Mouse (Mus musculus): ENCODE measurements around the gene Hs3st2. TPM values are rescaled to one million over a fixed set of nuclear protein-coding genes. Genes with fewer than 3 reads are reported as not detected.
"Not testable (repeated sequence)": the region's sequence is repeated elsewhere in the genome, so short reads cannot be mapped to it uniquely, and the experiment has no call there.

The Hs3st2 gene
- polyA plus RNA-seq (2014; fragmentation: Nextera tagmentation; extraction: Ambion mirVana): 0.94 and 1.1 TPM in 2 replicates

DNA sequence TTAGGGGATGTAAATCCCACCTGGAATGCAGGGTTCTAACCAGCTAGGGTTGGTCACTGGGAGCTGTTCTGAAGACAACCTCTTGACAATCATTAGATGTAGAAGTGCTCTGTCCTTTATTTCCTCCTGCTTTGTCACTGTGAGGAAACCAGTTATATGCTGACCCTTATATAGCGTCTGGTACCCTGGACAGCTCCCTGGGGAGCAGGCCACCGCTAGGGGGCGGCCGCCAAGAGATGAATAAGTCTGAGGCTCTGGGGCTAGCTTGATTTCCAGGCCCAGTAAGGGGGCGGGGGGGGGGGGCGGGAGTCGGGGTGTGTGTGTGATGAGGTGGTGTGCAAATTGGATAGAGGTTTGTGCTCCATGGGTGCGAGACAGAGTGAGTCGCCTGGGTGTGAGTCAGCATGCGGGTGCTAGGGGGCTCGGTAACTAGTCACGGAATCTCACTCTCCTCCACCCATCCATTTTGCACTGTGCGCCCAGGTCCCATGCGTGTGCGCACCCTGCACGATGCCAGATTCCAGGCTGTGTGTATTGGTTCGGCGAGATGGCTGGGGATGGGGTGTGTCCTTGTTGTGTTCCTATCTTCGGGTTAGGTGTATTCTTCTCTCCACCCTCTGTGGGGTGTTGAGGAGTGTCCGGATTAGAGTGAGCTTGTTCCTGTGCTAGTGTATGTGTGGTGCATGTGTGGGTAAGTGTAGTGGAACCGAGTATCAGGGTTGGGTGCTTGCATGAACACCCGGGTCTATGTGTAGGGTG is at the start of gene Hs3st2:
Hs3st2 (plus strand) TSS at position 635 of the 759 bp plus-strand sequence.
- H3K27me3 ChIP-seq (ENCODE audit: control insufficient read depth, insufficient read depth, low read length): peaks cover 26% of the 10 kb centered on the region
- H3K4me3 ChIP-seq (ENCODE audit: low read depth, low read length): peak within 1 kb of the TSS; percentile 22
- no peaks in the 10 kb centered on the region for H3K4me1 ChIP-seq (ENCODE audit: control insufficient read depth, insufficient read depth, low read length)
- no peak within 1 kb of the TSS for H3K9ac ChIP-seq (replicated peaks; ENCODE audit: low read depth, low read length)
- 2% methylated on average over 22 of the region's 22 CpGs for WGBS
- peak within 1 kb of the TSS; percentile 36 for H3K4me2 ChIP-seq (replicated peaks; ENCODE audit: low read depth, low read length)
- ATAC-seq (ENCODE audit: insufficient number of reproducible peaks, insufficient read depth, low FRiP score, low read depth): 0 out of 2 replicates have a peak, but pooled peaks have one; percentile 56
- no peak within 1 kb of the TSS for H3K27ac ChIP-seq (ENCODE audit: low read length)
- H3K36me3 ChIP-seq (ENCODE audit: control insufficient read depth, insufficient read depth, low read length): no peaks in the 10 kb centered on the region
- H3K9me3 ChIP-seq (ENCODE audit: control insufficient read depth, low read depth, low read length): no peaks in the 10 kb centered on the region

GRCm38 (mm10) chr7:121348284-121348963 is 43.2 kb upstream of the Hs3st2 start:
- Histone ChIP-seq H3K27ac (ENCODE audit: low read length) (no peak overlapping the region), H3K4me2 (replicated peaks; ENCODE audit: low read depth, low read length) (no peak overlapping the region), H3K9ac (replicated peaks; ENCODE audit: low read depth, low read length) (no peak overlapping the region), H3K4me1 (ENCODE audit: control insufficient read depth, insufficient read depth, low read length) (no peaks in the 10 kb centered on the region), H3K36me3 (ENCODE audit: control insufficient read depth, insufficient read depth, low read length) (no peaks in the 10 kb centered on the region), H3K9me3 (ENCODE audit: control insufficient read depth, low read depth, low read length) (no peaks in the 10 kb centered on the region), H3K27me3 (ENCODE audit: control insufficient read depth, insufficient read depth, low read length) (no peaks in the 10 kb centered on the region), H3K4me3 (ENCODE audit: low read depth, low read length) (no peak overlapping the region)
- no peak for ATAC-seq (ENCODE audit: insufficient number of reproducible peaks, insufficient read depth, low FRiP score, low read depth)
- 72% methylated on average over 3 of the region's 3 CpGs for WGBS

- no peak overlapping the region for H3K4me2 ChIP-seq (replicated peaks; ENCODE audit: low read depth, low read length)
- H3K9ac ChIP-seq (replicated peaks; ENCODE audit: low read depth, low read length): no peak overlapping the region
- no peaks in the 10 kb centered on the region for H3K9me3 ChIP-seq (ENCODE audit: control insufficient read depth, low read depth, low read length)
- no peaks in the 10 kb centered on the region for H3K36me3 ChIP-seq (ENCODE audit: control insufficient read depth, insufficient read depth, low read length)
- no peak for ATAC-seq (ENCODE audit: insufficient number of reproducible peaks, insufficient read depth, low FRiP score, low read depth)
- H3K4me1 ChIP-seq (ENCODE audit: control insufficient read depth, insufficient read depth, low read length): no peaks in the 10 kb centered on the region
- H3K4me3 ChIP-seq (ENCODE audit: low read depth, low read length): no peak overlapping the region
- WGBS: 84% methylated on average over 2 of the region's 2 CpGs
- H3K27me3 ChIP-seq (ENCODE audit: control insufficient read depth, insufficient read depth, low read length): no peaks in the 10 kb centered on the region
- no peak overlapping the region for H3K27ac ChIP-seq (ENCODE audit: low read length)
These were observed 40.0 kb upstream of the Hs3st2 start for GRCm38 (mm10) chr7:121351688-121352087.

DNA sequence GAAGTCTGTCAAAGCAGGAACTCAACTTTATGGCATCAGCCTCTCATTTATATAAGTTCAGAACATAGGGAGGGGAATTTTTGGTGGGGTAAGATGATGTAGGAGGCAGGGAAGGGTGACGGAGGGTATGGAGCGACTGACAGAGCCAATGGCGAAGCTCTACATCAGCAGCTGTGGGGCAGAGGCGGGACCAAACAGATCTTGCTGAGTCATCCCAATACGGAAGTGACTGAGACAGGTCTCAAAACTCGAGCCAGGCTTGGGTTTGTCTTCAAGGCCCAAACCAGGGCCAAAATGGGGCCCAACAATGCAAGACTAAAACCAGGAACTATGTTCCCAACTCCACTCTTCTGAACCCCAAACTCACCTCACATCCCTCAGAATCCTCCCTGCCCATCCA is 30.2 kb upstream of the Hs3st2 start:
- H3K9me3 ChIP-seq (ENCODE audit: control insufficient read depth, low read depth, low read length); H3K27ac ChIP-seq (ENCODE audit: low read length); H3K4me3 ChIP-seq (ENCODE audit: low read depth, low read length); H3K9ac ChIP-seq (replicated peaks; ENCODE audit: low read depth, low read length); H3K27me3 ChIP-seq (ENCODE audit: control insufficient read depth, insufficient read depth, low read length); H3K4me2 ChIP-seq (replicated peaks; ENCODE audit: low read depth, low read length); H3K4me1 ChIP-seq (ENCODE audit: control insufficient read depth, insufficient read depth, low read length); H3K36me3 ChIP-seq (ENCODE audit: control insufficient read depth, insufficient read depth, low read length); ATAC-seq (ENCODE audit: insufficient number of reproducible peaks, insufficient read depth, low FRiP score, low read depth): not testable (repeated sequence)
- 82% methylated on average over 6 of the region's 6 CpGs for WGBS

DNA sequence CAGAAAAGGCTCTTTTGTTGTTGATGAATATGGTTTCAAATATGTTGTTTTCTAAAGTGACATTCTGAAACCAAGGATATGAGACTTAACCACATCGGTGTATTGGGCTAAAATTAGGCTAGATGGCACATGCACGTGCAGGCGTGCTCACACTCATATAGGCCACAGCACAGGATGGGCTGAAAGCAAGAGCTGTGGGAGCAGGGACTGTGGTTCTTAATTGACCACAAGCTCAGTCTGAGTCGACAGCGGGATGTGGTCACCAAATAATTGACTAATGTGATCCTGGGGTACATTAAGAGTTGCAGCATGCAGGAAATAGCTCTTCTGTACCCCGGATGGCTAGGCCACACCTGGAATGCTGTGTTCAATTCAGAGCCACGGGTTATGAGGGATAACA is 26.1 kb upstream of the Hs3st2 start:
- WGBS: 84% methylated on average over 7 of the region's 7 CpGs
- Histone ChIP-seq H3K4me1 (ENCODE audit: control insufficient read depth, insufficient read depth, low read length) (no peaks in the 10 kb centered on the region), H3K9me3 (ENCODE audit: control insufficient read depth, low read depth, low read length) (no peaks in the 10 kb centered on the region), H3K36me3 (ENCODE audit: control insufficient read depth, insufficient read depth, low read length) (no peaks in the 10 kb centered on the region), H3K27me3 (ENCODE audit: control insufficient read depth, insufficient read depth, low read length) (no peaks in the 10 kb centered on the region), H3K4me2 (replicated peaks; ENCODE audit: low read depth, low read length) (no peak overlapping the region), H3K27ac (ENCODE audit: low read length) (no peak overlapping the region), H3K9ac (replicated peaks; ENCODE audit: low read depth, low read length) (no peak overlapping the region), H3K4me3 (ENCODE audit: low read depth, low read length) (no peak overlapping the region)
- ATAC-seq (ENCODE audit: insufficient number of reproducible peaks, insufficient read depth, low FRiP score, low read depth): no peak

GRCm38 (mm10) chr7:121367185-121367584 is 24.5 kb upstream of the Hs3st2 start:
- Histone ChIP-seq H3K27me3 (ENCODE audit: control insufficient read depth, insufficient read depth, low read length) (no peaks in the 10 kb centered on the region), H3K36me3 (ENCODE audit: control insufficient read depth, insufficient read depth, low read length) (no peaks in the 10 kb centered on the region), H3K9me3 (ENCODE audit: control insufficient read depth, low read depth, low read length) (no peaks in the 10 kb centered on the region), H3K4me2 (replicated peaks; ENCODE audit: low read depth, low read length) (no peak overlapping the region), H3K9ac (replicated peaks; ENCODE audit: low read depth, low read length) (no peak overlapping the region), H3K27ac (ENCODE audit: low read length) (no peak overlapping the region), H3K4me1 (ENCODE audit: control insufficient read depth, insufficient read depth, low read length) (no peaks in the 10 kb centered on the region), H3K4me3 (ENCODE audit: low read depth, low read length) (no peak overlapping the region)
- WGBS: 80% methylated on average over 6 of the region's 6 CpGs
- ATAC-seq (ENCODE audit: insufficient number of reproducible peaks, insufficient read depth, low FRiP score, low read depth): no peak

DNA sequence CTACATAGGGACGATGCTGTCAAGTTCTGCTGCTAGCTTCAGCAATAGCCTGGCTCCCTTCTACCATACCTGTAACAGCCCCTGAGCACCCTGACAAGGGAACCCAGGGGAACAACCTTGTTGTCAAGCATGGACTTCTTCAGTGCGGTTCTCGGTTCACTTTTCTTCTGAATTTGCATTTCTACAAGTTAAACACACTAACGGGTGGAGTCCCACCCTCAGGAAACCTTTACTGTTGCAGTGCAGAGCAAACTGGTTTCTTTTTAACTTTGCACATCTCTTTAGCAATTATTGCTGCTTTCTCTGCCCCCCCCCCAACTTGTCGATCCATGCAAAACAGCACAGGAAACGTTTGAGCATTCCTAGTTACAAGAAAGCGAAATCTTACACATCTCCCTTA is 19.7 kb upstream of the Hs3st2 start:
- no peaks in the 10 kb centered on the region for H3K9me3 ChIP-seq (ENCODE audit: control insufficient read depth, low read depth, low read length)
- no peak overlapping the region for H3K4me3 ChIP-seq (ENCODE audit: low read depth, low read length)
- WGBS: 77% methylated on average over 7 of the region's 7 CpGs
- no peak overlapping the region for H3K4me2 ChIP-seq (replicated peaks; ENCODE audit: low read depth, low read length)
- ATAC-seq (ENCODE audit: insufficient number of reproducible peaks, insufficient read depth, low FRiP score, low read depth): no peak
- no peak overlapping the region for H3K27ac ChIP-seq (ENCODE audit: low read length)
- H3K27me3 ChIP-seq (ENCODE audit: control insufficient read depth, insufficient read depth, low read length): no peaks in the 10 kb centered on the region
- no peak overlapping the region for H3K9ac ChIP-seq (replicated peaks; ENCODE audit: low read depth, low read length)
- H3K36me3 ChIP-seq (ENCODE audit: control insufficient read depth, insufficient read depth, low read length): no peaks in the 10 kb centered on the region
- no peaks in the 10 kb centered on the region for H3K4me1 ChIP-seq (ENCODE audit: control insufficient read depth, insufficient read depth, low read length)

DNA sequence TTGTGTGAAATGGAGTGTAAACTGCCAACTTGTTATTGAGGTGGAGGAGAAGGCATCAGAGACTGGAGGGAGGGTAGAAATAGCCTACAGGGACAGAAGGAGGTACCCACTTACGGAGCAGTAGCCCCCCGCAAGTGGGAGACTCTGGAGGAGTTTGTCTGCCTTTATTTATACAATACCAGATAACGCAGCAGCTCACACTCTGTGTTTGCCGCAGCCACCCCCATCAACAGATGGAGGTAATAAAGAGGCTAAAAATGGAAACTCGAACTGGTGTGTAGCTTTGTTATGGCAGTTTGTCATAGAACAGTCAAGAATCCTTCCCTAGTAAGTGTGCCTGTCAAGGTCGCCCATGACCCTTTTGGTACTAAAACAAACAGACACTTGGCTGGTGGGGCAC is 16.2 kb upstream of the Hs3st2 start:
- no peaks in the 10 kb centered on the region for H3K36me3 ChIP-seq (ENCODE audit: control insufficient read depth, insufficient read depth, low read length)
- no peak overlapping the region for H3K9ac ChIP-seq (replicated peaks; ENCODE audit: low read depth, low read length)
- 20% methylated on average over 6 of the region's 6 CpGs for WGBS
- H3K9me3 ChIP-seq (ENCODE audit: control insufficient read depth, low read depth, low read length): no peaks in the 10 kb centered on the region
- no peak for ATAC-seq (ENCODE audit: insufficient number of reproducible peaks, insufficient read depth, low FRiP score, low read depth)
- no peak overlapping the region for H3K4me2 ChIP-seq (replicated peaks; ENCODE audit: low read depth, low read length)
- no peak overlapping the region for H3K27ac ChIP-seq (ENCODE audit: low read length)
- no peaks in the 10 kb centered on the region for H3K27me3 ChIP-seq (ENCODE audit: control insufficient read depth, insufficient read depth, low read length)
- H3K4me3 ChIP-seq (ENCODE audit: low read depth, low read length): no peak overlapping the region
- H3K4me1 ChIP-seq (ENCODE audit: control insufficient read depth, insufficient read depth, low read length): no peaks in the 10 kb centered on the region

All from stomach, embryonic 14.5 days (tissue).